Mouse (Mus musculus): ENCODE measurements around the gene Tmem127.
"Not testable (repeated sequence)": the region's sequence is repeated elsewhere in the genome, so short reads cannot be mapped to it uniquely, and the experiment has no call there.

Tmem127 gene

GRCm38 (mm10) chr2:127269491-127270299 is 22.0 kb downstream of the Tmem127 start, which contains the start of gene Stard7:
Stard7 (plus strand) TSS chr2:127270218.
- DNase-seq, result peak; percentile 98

GRCm38 (mm10) chr2:127270300-127271041 is 22.8 kb downstream of the Tmem127 start:
- DNase-seq, result peak; percentile 84

GRCm38 (mm10) chr2:127271042-127271515 is 23.4 kb downstream of the Tmem127 start:
- peak; percentile 64 for DNase-seq

GRCm38 (mm10) chr2:127272049-127272448 is 24.3 kb downstream of the Tmem127 start:
- not testable (repeated sequence) for DNase-seq

GRCm38 (mm10) chr2:127272806-127273205 is 25.1 kb downstream of the Tmem127 start:
- no peak for DNase-seq

- no peak for DNase-seq
Observed at GRCm38 (mm10) chr2:127274590-127274989, 26.9 kb downstream of the Tmem127 start.

- DNase-seq, result no peak
Observed at GRCm38 (mm10) chr2:127275551-127276320, 28.0 kb downstream of the Tmem127 start.

GRCm38 (mm10) chr2:127278162-127278561 is 30.5 kb downstream of the Tmem127 start:
- no peak for DNase-seq

- no peak for DNase-seq
Observed at GRCm38 (mm10) chr2:127292250-127292649, 44.5 kb downstream of the Tmem127 start.

- no peak for DNase-seq
Observed at GRCm38 (mm10) chr2:127297001-127297805, 49.5 kb downstream of the Tmem127 start.

- no peak for DNase-seq
Observed at GRCm38 (mm10) chr2:127298056-127298455, 50.3 kb downstream of the Tmem127 start.

- no peak for DNase-seq
Observed at GRCm38 (mm10) chr2:127300701-127301100, 53.0 kb downstream of the Tmem127 start.

- no peak for DNase-seq
Observed at GRCm38 (mm10) chr2:127301883-127302282, 54.2 kb downstream of the Tmem127 start.

- not testable (repeated sequence) for DNase-seq
Observed at GRCm38 (mm10) chr2:127304192-127304591, 56.5 kb downstream of the Tmem127 start.

GRCm38 (mm10) chr2:127304609-127305210 is 57.0 kb downstream of the Tmem127 start:
- no peak for DNase-seq

- DNase-seq, result no peak
Observed at GRCm38 (mm10) chr2:127306123-127306522, 58.4 kb downstream of the Tmem127 start.

GRCm38 (mm10) chr2:127307179-127307578 is 59.5 kb downstream of the Tmem127 start:
- DNase-seq, result no peak

GRCm38 (mm10) chr2:127308660-127309059 is 61.0 kb downstream of the Tmem127 start:
- DNase-seq, result no peak

- no peak for DNase-seq
Observed at GRCm38 (mm10) chr2:127310246-127310645, 62.5 kb downstream of the Tmem127 start.

- DNase-seq, result no peak
Observed at GRCm38 (mm10) chr2:127310685-127311084, 63.0 kb downstream of the Tmem127 start.
